Mouse (Mus musculus): ENCODE measurements around the gene Nkap. TPM values are rescaled to one million over a fixed set of nuclear protein-coding genes. Genes with fewer than 3 reads are reported as not detected.
"Not testable (repeated sequence)": the region's sequence is repeated elsewhere in the genome, so short reads cannot be mapped to it uniquely, and the experiment has no call there.

Nkap gene
- polyA plus RNA-seq, 1 experiment from 2014 or later: 19.0 TPM

- 11% methylated on average over 27 of the region's 27 CpGs for WGBS
- H3K9me3 ChIP-seq (replicated peaks): no peaks in the 10 kb centered on the region
- peaks cover 7% of the 10 kb centered on the region for H3K4me1 ChIP-seq
- no peaks in the 10 kb centered on the region for H3K27me3 ChIP-seq
- no peaks in the 10 kb centered on the region for H3K36me3 ChIP-seq (ENCODE audit: poor library complexity, severe bottlenecking)
- H3K4me3 ChIP-seq: peak overlapping the region; percentile 53
- peak overlapping the region; percentile 87 for H3K27ac ChIP-seq
- ATAC-seq: peak; percentile 74
- H3K4me2 ChIP-seq: peak overlapping the region; percentile 66
- peak overlapping the region; percentile 67 for H3K9ac ChIP-seq
Observed at GRCm38 (mm10) chrX:37109526-37110192, 16.9 kb upstream of the Nkap start.

- H3K9me3 ChIP-seq (replicated peaks): no peaks in the 10 kb centered on the region
- ATAC-seq: peak; percentile 99
- H3K27ac ChIP-seq: peak within 1 kb of the TSS; percentile 87
- 18% methylated on average over 28 of the region's 30 CpGs for WGBS
- peaks cover 7% of the 10 kb centered on the region for H3K4me1 ChIP-seq
- H3K4me3 ChIP-seq: peak within 1 kb of the TSS; percentile 53
- peak within 1 kb of the TSS; percentile 66 for H3K4me2 ChIP-seq
- peak within 1 kb of the TSS; percentile 67 for H3K9ac ChIP-seq
- H3K27me3 ChIP-seq: no peaks in the 10 kb centered on the region
- H3K36me3 ChIP-seq (ENCODE audit: poor library complexity, severe bottlenecking): no peaks in the 10 kb centered on the region
Observed at GRCm38 (mm10) chrX:37110193-37110880, 16.3 kb upstream of the Nkap start, which contains the start of gene Upf3b. Upf3b (minus strand) TSS chrX:37110322.

GRCm38 (mm10) chrX:37110881-37111193, 15.8 kb upstream of the Nkap start:
- Histone ChIP-seq H3K4me3 (no peak overlapping the region), H3K27me3 (no peaks in the 10 kb centered on the region), H3K27ac (no peak overlapping the region), H3K4me2 (no peak overlapping the region), H3K4me1 (peaks cover 7% of the 10 kb centered on the region), H3K9ac (no peak overlapping the region), H3K36me3 (ENCODE audit: poor library complexity, severe bottlenecking) (no peaks in the 10 kb centered on the region), H3K9me3 (replicated peaks) (no peaks in the 10 kb centered on the region)
- WGBS: 72% methylated on average over 4 of the region's 4 CpGs
- ATAC-seq: no peak

GRCm38 (mm10) chrX:37117085-37117484, 9.5 kb upstream of the Nkap start:
- no peaks in the 10 kb centered on the region for H3K9me3 ChIP-seq (replicated peaks)
- H3K36me3 ChIP-seq (ENCODE audit: poor library complexity, severe bottlenecking): no peaks in the 10 kb centered on the region
- no peak overlapping the region for H3K9ac ChIP-seq
- H3K4me2 ChIP-seq: no peak overlapping the region
- ATAC-seq: no peak
- no CpG with 5 or more reads among the region's 5 CpGs for whole genome bisulfite sequencing
- no peaks in the 10 kb centered on the region for H3K27me3 ChIP-seq
- H3K27ac ChIP-seq: no peak overlapping the region
- H3K4me3 ChIP-seq: no peak overlapping the region
- no peaks in the 10 kb centered on the region for H3K4me1 ChIP-seq

- no peaks in the 10 kb centered on the region for H3K9me3 ChIP-seq (replicated peaks)
Observed at GRCm38 (mm10) chrX:37119585-37119984, 7.0 kb upstream of the Nkap start.

GRCm38 (mm10) chrX:37120212-37120611, 6.4 kb upstream of the Nkap start:
- Histone ChIP-seq H3K9me3 (replicated peaks) (no peaks in the 10 kb centered on the region), H3K4me3 (no peak overlapping the region), H3K4me2 (no peak overlapping the region), H3K27me3 (no peaks in the 10 kb centered on the region), H3K9ac (no peak overlapping the region), H3K4me1 (no peaks in the 10 kb centered on the region), H3K36me3 (ENCODE audit: poor library complexity, severe bottlenecking) (no peaks in the 10 kb centered on the region), H3K27ac (no peak overlapping the region)
- no peak for ATAC-seq
- 69% methylated on average over 5 of the region's 5 CpGs for WGBS

More at GRCm38 (mm10) chrX:37119585-37119984, 7.0 kb upstream of the Nkap start:
- no peak overlapping the region for H3K27ac ChIP-seq
- H3K9ac ChIP-seq: no peak overlapping the region
- H3K27me3 ChIP-seq: no peaks in the 10 kb centered on the region
- H3K4me1 ChIP-seq: no peaks in the 10 kb centered on the region
- no peak for ATAC-seq
- no peaks in the 10 kb centered on the region for H3K36me3 ChIP-seq (ENCODE audit: poor library complexity, severe bottlenecking)
- no peak overlapping the region for H3K4me2 ChIP-seq
- no peak overlapping the region for H3K4me3 ChIP-seq
- WGBS: 71% methylated on average over 3 of the region's 3 CpGs

GRCm38 (mm10) chrX:37125511-37125910, 1.1 kb upstream of the Nkap start:
- Histone ChIP-seq H3K36me3 (ENCODE audit: poor library complexity, severe bottlenecking) (no peaks in the 10 kb centered on the region), H3K9me3 (replicated peaks) (no peaks in the 10 kb centered on the region), H3K4me3 (no peak overlapping the region), H3K9ac (no peak overlapping the region), H3K4me2 (no peak overlapping the region), H3K27ac (no peak overlapping the region), H3K4me1 (peaks cover 13% of the 10 kb centered on the region), H3K27me3 (no peaks in the 10 kb centered on the region)
- no peak for ATAC-seq
- WGBS: 95% methylated on average over 7 of the region's 7 CpGs

GRCm38 (mm10) chrX:37141732-37142131, 15.1 kb downstream of the Nkap start:
- Histone ChIP-seq H3K27me3 (no peaks in the 10 kb centered on the region), H3K9ac (no peak overlapping the region), H3K4me3 (no peak overlapping the region), H3K4me1 (no peaks in the 10 kb centered on the region), H3K36me3 (ENCODE audit: poor library complexity, severe bottlenecking) (peaks cover 40% of the 10 kb centered on the region), H3K4me2 (no peak overlapping the region), H3K27ac (no peak overlapping the region), H3K9me3 (replicated peaks) (no peaks in the 10 kb centered on the region)
- WGBS: 91% methylated on average over 3 of the region's 3 CpGs
- no peak for ATAC-seq

GRCm38 (mm10) chrX:37144498-37144897, 17.9 kb downstream of the Nkap start:
- H3K4me2 ChIP-seq; H3K4me3 ChIP-seq; H3K9ac ChIP-seq; H3K9me3 ChIP-seq (replicated peaks); H3K27me3 ChIP-seq; ATAC-seq; H3K27ac ChIP-seq; H3K4me1 ChIP-seq: not testable (repeated sequence)
- no CpG with 5 or more reads among the region's 4 CpGs for WGBS
- peaks cover 29% of the 10 kb centered on the region for H3K36me3 ChIP-seq (ENCODE audit: poor library complexity, severe bottlenecking)

GRCm38 (mm10) chrX:37144954-37145353, 18.4 kb downstream of the Nkap start:
- Histone ChIP-seq H3K9ac (no peak overlapping the region), H3K4me1 (no peaks in the 10 kb centered on the region), H3K27ac (no peak overlapping the region), H3K27me3 (no peaks in the 10 kb centered on the region), H3K4me2 (no peak overlapping the region), H3K4me3 (no peak overlapping the region), H3K9me3 (replicated peaks) (no peaks in the 10 kb centered on the region), H3K36me3 (ENCODE audit: poor library complexity, severe bottlenecking) (peaks cover 29% of the 10 kb centered on the region)
- WGBS: 93% methylated on average over 2 of the region's 2 CpGs
- ATAC-seq: no peak

GRCm38 (mm10) chrX:37157839-37158238, 31.2 kb downstream of the Nkap start:
- Histone ChIP-seq H3K27me3 (no peaks in the 10 kb centered on the region), H3K36me3 (ENCODE audit: poor library complexity, severe bottlenecking) (peaks cover 19% of the 10 kb centered on the region), H3K4me3 (no peak overlapping the region), H3K4me2 (no peak overlapping the region), H3K4me1 (no peaks in the 10 kb centered on the region), H3K9me3 (replicated peaks) (no peaks in the 10 kb centered on the region), H3K9ac (no peak overlapping the region), H3K27ac (no peak overlapping the region)
- ATAC-seq: no peak
- WGBS: 58% methylated on average over 4 of the region's 4 CpGs

- H3K4me2 ChIP-seq: no peak overlapping the region
- WGBS: 81% methylated on average over 10 of the region's 10 CpGs
Observed at GRCm38 (mm10) chrX:37161169-37161568, 34.6 kb downstream of the Nkap start.

More at GRCm38 (mm10) chrX:37161169-37161568, 34.6 kb downstream of the Nkap start:
- no peak for ATAC-seq
- Histone ChIP-seq H3K9me3 (replicated peaks) (no peaks in the 10 kb centered on the region), H3K36me3 (ENCODE audit: poor library complexity, severe bottlenecking) (peaks cover 4% of the 10 kb centered on the region; the same call in 1 of the 2 replicates), H3K4me1 (no peaks in the 10 kb centered on the region), H3K27ac (no peak overlapping the region), H3K9ac (no peak overlapping the region), H3K4me3 (no peak overlapping the region), H3K27me3 (no peaks in the 10 kb centered on the region)
